Comparison of ENCODE assay signal across 7 mouse cellular contexts in the genomic region with DNA sequence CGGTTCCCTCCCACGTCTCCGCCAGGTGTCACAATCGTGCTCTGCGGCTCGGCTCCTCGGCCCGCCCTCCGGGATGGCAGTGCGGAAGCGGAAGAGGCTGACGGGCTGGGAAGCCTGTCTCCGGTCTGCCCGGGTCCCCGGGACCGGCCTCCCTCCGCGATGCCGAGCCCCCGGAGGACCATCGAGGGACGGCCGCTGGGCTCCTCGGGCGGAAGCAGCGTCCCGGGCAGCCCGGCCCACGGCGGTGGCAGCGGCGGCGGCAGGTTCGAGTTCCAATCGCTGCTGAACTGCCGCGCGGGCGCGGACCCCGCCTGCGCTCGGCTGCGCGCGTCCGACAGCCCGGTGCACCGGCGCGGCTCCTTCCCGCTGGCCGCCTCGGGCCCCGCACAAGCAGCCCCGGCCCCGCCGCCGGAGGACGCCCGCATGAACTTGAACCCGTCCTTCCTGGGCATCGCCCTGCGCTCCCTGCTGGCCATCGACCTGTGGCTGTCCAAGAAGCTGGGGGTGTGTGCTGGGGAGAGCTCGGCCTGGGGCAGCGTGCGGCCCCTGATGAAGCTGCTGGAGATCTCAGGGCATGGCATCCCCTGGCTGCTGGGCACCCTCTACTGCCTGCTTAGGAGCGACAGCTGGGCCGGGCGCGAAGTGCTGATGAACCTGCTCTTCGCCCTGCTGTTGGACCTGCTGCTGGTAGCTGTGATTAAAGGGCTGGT. TPM values are rescaled to one million over a fixed set of nuclear protein-coding genes. Genes with fewer than 3 reads are reported as not detected.
A peak's percentile ranks its signal among the peaks of the same experiment; 100 is the strongest.
DNase-seq lines count a peak whose midpoint lies in the region; ATAC-seq and TF ChIP-seq lines count a peak whose summit lies in the region.

A gene (plus strand): TSS at position 112 of the 710 bp plus-strand sequence.

- H3K4me2 ChIP-seq in embryonic facial prominence, embryonic 12.5 days (replicated peaks): peak within 1 kb of the TSS; percentile 91
- H3K4me2 ChIP-seq in limb, embryonic 13.5 days (replicated peaks): peak within 1 kb of the TSS; percentile 95
- peak within 1 kb of the TSS; percentile 70 for H3K4me2 ChIP-seq in midbrain, embryonic 15.5 days

- peak within 1 kb of the TSS; percentile 77 for H3K9ac ChIP-seq in embryonic facial prominence, embryonic 12.5 days
- peak within 1 kb of the TSS; percentile 82 for H3K9ac ChIP-seq in limb, embryonic 13.5 days
- peak within 1 kb of the TSS; percentile 76 for H3K9ac ChIP-seq in midbrain, embryonic 15.5 days

- H3K27ac ChIP-seq in embryonic facial prominence, embryonic 12.5 days: 0 out of 2 replicates have a peak within 1 kb of the TSS, but pooled peaks have one; percentile 41
- peak within 1 kb of the TSS; percentile 62 for H3K27ac ChIP-seq in kidney, adult 2 months (ENCODE audit: insufficient read depth, low read depth, low read length)
- no peak within 1 kb of the TSS for H3K27ac ChIP-seq in limb, embryonic 13.5 days
- peak within 1 kb of the TSS; percentile 82 for H3K27ac ChIP-seq in midbrain, embryonic 15.5 days

- H3K36me3 ChIP-seq in embryonic facial prominence, embryonic 12.5 days: no peaks in the 10 kb centered on the region
- no peaks in the 10 kb centered on the region for H3K36me3 ChIP-seq in kidney, adult 2 months (ENCODE audit: control insufficient read depth, insufficient read depth, low read length)
- H3K36me3 ChIP-seq in limb, embryonic 13.5 days: no peaks in the 10 kb centered on the region
- no peaks in the 10 kb centered on the region for H3K36me3 ChIP-seq in midbrain, embryonic 15.5 days (replicated peaks)

- TF ChIP-seq CTCF in kidney, adult 2 months (conservative IDR thresholded peaks at IDR 0.05; ENCODE audit: insufficient read depth, insufficient read length, low read depth, low read length): peak; percentile 60

- H3K4me3 ChIP-seq in embryonic facial prominence, embryonic 12.5 days: peak within 1 kb of the TSS; percentile 88
- H3K4me3 ChIP-seq in kidney, adult 2 months (ENCODE audit: insufficient read depth, low read depth, low read length): peak within 1 kb of the TSS; percentile 60
- H3K4me3 ChIP-seq in limb, embryonic 13.5 days: peak within 1 kb of the TSS; percentile 84
- H3K4me3 ChIP-seq in midbrain, embryonic 15.5 days: peak within 1 kb of the TSS; percentile 63

- ATAC-seq in embryonic facial prominence, embryonic 12.5 days (ENCODE audit: insufficient number of reproducible peaks, insufficient read depth, low FRiP score, low TSS enrichment): peak; percentile 67
- peak; percentile 81 for ATAC-seq in limb, embryonic 13.5 days (ENCODE audit: low FRiP score, low read depth)
- peak; percentile 94 for ATAC-seq in midbrain, embryonic 15.5 days (replicated peaks)

- H3K27me3 ChIP-seq in embryonic facial prominence, embryonic 12.5 days: 0 out of 2 replicates have a peak, but pooled peaks cover 2% of the 10 kb centered on the region
- H3K27me3 ChIP-seq in kidney, adult 2 months (replicated peaks; ENCODE audit: control insufficient read depth, insufficient read depth, low read length): no peaks in the 10 kb centered on the region
- H3K27me3 ChIP-seq in limb, embryonic 13.5 days: 0 out of 2 replicates have a peak, but pooled peaks cover 6% of the 10 kb centered on the region
- H3K27me3 ChIP-seq in midbrain, embryonic 15.5 days (replicated peaks): no peaks in the 10 kb centered on the region

- H3K9me3 ChIP-seq in embryonic facial prominence, embryonic 12.5 days: no peaks in the 10 kb centered on the region
- no peaks in the 10 kb centered on the region for H3K9me3 ChIP-seq in limb, embryonic 13.5 days
- no peaks in the 10 kb centered on the region for H3K9me3 ChIP-seq in midbrain, embryonic 15.5 days

- H3K4me1 ChIP-seq in embryonic facial prominence, embryonic 12.5 days: peaks cover 16% of the 10 kb centered on the region; the same call in 1 of the 2 replicates
- H3K4me1 ChIP-seq in kidney, adult 2 months (ENCODE audit: control insufficient read depth, insufficient read depth, low read length): peaks cover 10% of the 10 kb centered on the region
- peaks cover 20% of the 10 kb centered on the region for H3K4me1 ChIP-seq in limb, embryonic 13.5 days
- peaks cover 22% of the 10 kb centered on the region for H3K4me1 ChIP-seq in midbrain, embryonic 15.5 days

- peak; percentile 23 for TF ChIP-seq POLR2A in kidney, adult 2 months (IDR thresholded peaks at IDR 0.05; ENCODE audit: low read depth, low read length)

- DNase-seq in adrenal gland, postnatal 25 days: peak; percentile 85
- DNase-seq in heart, adult 18-20 months: peak; percentile 88 to 92
- DNase-seq in kidney, adult 2 months: peak; percentile 92
- peak; percentile 73 to 76 for DNase-seq in spleen, adult 18-20 months

- under 1% methylated on average over 72 of the region's 73 CpGs for WGBS in embryonic facial prominence, embryonic 12.5 days
- WGBS in kidney, adult 2 months: 1% methylated on average over 73 of the region's 73 CpGs
- under 1% methylated on average over 59 of the region's 73 CpGs for WGBS in limb, embryonic 13.5 days
- WGBS in midbrain, embryonic 15.5 days: 0% methylated on average over 70 of the region's 73 CpGs

RNA-seq across cellular contexts. Expression of the gene that starts here (rescaled TPM):
- total RNA-seq in adrenal gland, postnatal 25 days (2021): 31.1 and 43.3 TPM in 2 replicates
- polyA plus RNA-seq in embryonic facial prominence, embryonic 12.5 days (2016; fragmentation: Nextera tagmentation; extraction: Ambion mirVana): 7.0 and 7.7 TPM in 2 replicates
- total RNA-seq in heart, adult 18-20 months (2021): 1 to 10 TPM; 8.7 to 9.3 TPM
- polyA plus RNA-seq in kidney, adult 2 months (2012; rRNA removed): 14.2 and 14.8 TPM in 2 replicates
- 4.9 and 5.8 TPM in 2 replicates for polyA plus RNA-seq in limb, embryonic 13.5 days (2015; fragmentation: Nextera tagmentation; extraction: Ambion mirVana)
- polyA plus RNA-seq in midbrain, embryonic 15.5 days (2015; fragmentation: Nextera tagmentation; extraction: Ambion mirVana): 13.2 and 14.3 TPM in 2 replicates
